Mouse (Mus musculus) limb, embryonic 14.5 days (tissue): ENCODE measurements around the gene Glra1. TPM values are rescaled to one million over a fixed set of nuclear protein-coding genes. Genes with fewer than 3 reads are reported as not detected.

Experiments used
- ATAC-seq: fragments of 200-750 bp; cut with Nextera tagmentation; 2 replicates; pipeline ENCODE4 v1.8.0; 2017; ENCODE audit warnings: low read depth, moderate number of reproducible peaks, moderate TSS enrichment; ENCODE audit not compliant: low FRiP score
- DNase-seq: peaks from one replicate; pipeline ENCODE4 v3.0.0-alpha.2; 2015; ENCODE audit warnings: low spot score
- H3K27ac ChIP-seq: fragments of 300-500 bp; sonication (generic); replicated peaks from 2 replicates; pipeline ENCODE4 v1.5.1; 2014; ENCODE audit warnings: low read depth, mild to moderate bottlenecking, low read length, moderate library complexity, mixed read lengths
- H3K27me3 ChIP-seq: fragments of 300-500 bp; sonication (generic); 2 replicates; pipeline ENCODE4 v1.6.1; 2014; ENCODE audit warnings: low read length, mixed read lengths; ENCODE audit not compliant: control insufficient read depth, insufficient read depth
- H3K36me3 ChIP-seq: fragments of 300-500 bp; sonication (generic); 2 replicates; pipeline ENCODE4 v1.6.1; 2014; ENCODE audit warnings: mild to moderate bottlenecking, low read length, moderate library complexity, mixed read lengths; ENCODE audit not compliant: control insufficient read depth, insufficient read depth
- H3K4me1 ChIP-seq: fragments of 300-500 bp; sonication (generic); 2 replicates; pipeline ENCODE4 v1.6.1; 2014; ENCODE audit warnings: antibody characterized with exemption, low read length, mixed read lengths; ENCODE audit not compliant: control insufficient read depth, insufficient read depth
- H3K4me2 ChIP-seq: fragments of 300-500 bp; sonication (generic); replicated peaks from 2 replicates; pipeline ENCODE4 v1.6.1; 2014; ENCODE audit warnings: low read depth, mild to moderate bottlenecking, low read length, moderate library complexity; ENCODE audit not compliant: severe bottlenecking
- H3K4me3 ChIP-seq: fragments of 300-500 bp; sonication (generic); replicated peaks from 2 replicates; pipeline ENCODE4 v1.5.1; 2014; ENCODE audit warnings: low read length
- H3K9ac ChIP-seq: fragments of 300-500 bp; sonication (generic); 2 replicates; pipeline ENCODE4 v1.6.1; 2014; ENCODE audit warnings: mild to moderate bottlenecking, low read depth, low read length, moderate library complexity; ENCODE audit not compliant: severe bottlenecking
- H3K9me3 ChIP-seq: fragments of 300-500 bp; sonication (generic); 2 replicates; pipeline ENCODE4 v1.6.1; 2016; ENCODE audit warnings: low read length; ENCODE audit not compliant: control insufficient read depth
- POLR2A ChIP-seq: fragments of 200-500 bp; IDR thresholded peaks from 2 replicates; pipeline ENCODE4 v1.8.0; 2012; ENCODE audit warnings: inconsistent platforms, mild to moderate bottlenecking, moderate library complexity, borderline replicate concordance; ENCODE audit not compliant: insufficient read depth, insufficient read length; ENCODE audit errors: extremely low read depth
- WGBS: fragments of 180-500 bp; shearing (Covaris S2); extraction: QIAGEN DNeasy Blood & Tissue Kit; methylation state at CpG from one replicate; pipeline ENCODE4 v1.1.7; 2014; 5-methylcytosine and 5-hydroxymethylcytosine counted together
- microRNA-seq: library from miRNA; unstranded; fragments of <30 nt; microRNA quantifications from one replicate; pipeline ENCODE4, GENCODE M21; 2016
- polyA plus RNA-seq, 2 experiments: library from polyadenylated mRNA; depleted of rRNA in 1 of 2; stranded (reverse) in 1 of 2; unstranded in 1 of 2; fragments of >200 nt; fragmentation: Nextera tagmentation in 1 of 2; extraction: Ambion mirVana in 1 of 2; gene quantifications; 2 replicates each; pipeline versions ENCODE4 v1.2.1 to v1.2.3; 2012 to 2014

Gene Glra1
- polyA plus RNA-seq, 2 experiments = 0.03 TPM; not detected in 1

DNA sequence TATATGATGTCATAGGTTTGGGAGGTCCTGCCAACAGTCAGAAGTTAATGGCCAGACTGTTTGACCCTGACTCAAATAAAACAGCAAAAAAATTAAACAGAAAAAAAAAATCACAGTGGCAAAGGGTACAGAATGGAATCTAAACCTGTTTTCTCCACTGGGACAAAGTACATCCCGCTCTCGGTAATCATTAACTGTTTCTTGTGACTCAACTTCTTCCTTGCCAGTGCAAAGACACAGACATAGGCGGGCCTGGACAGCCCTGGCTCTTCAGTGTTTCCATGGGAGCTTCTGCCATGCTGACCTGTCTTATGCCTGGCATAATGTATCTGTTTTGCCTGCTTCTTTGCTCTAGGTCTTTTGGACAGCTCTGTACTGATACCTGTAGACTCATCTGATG lies 142.8 kb downstream of the Glra1 start:
- Histone ChIP-seq H3K9me3 (no peaks in the 10 kb centered on the region), H3K9ac (no peak overlapping the region), H3K27me3 (no peaks in the 10 kb centered on the region), H3K4me1 (peaks cover 14% of the 10 kb centered on the region), H3K4me2 (no peak overlapping the region), H3K27ac (no peak overlapping the region), H3K36me3 (no peaks in the 10 kb centered on the region), H3K4me3 (no peak overlapping the region)
- WGBS = 78% methylated on average over 3 of the region's 3 CpGs
- TF ChIP-seq POLR2A = no peak
- DNase-seq (no peak), ATAC-seq (no peak)

DNA sequence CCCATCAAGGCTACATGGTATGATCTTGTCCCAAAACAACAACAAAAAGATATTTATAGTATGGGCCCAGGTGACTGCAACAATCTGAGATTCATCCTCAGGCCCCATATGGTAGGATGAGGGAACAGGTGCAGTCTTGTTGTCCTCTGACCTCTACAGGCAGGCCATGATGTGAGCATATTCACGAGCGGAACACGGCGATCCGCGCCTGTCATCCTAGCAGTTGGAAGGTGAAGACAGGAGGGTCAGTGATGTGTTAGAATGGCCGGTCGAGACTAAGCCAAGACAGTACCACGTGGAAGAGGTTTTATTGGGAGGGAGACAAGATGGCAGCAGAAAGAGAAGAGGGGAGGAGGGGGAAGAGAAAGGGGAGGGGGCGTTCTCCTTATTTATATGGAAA lies 143.3 kb downstream of the Glra1 start:
- no peak for TF ChIP-seq POLR2A
- DNase-seq (no peak), ATAC-seq (no peak)
- Histone ChIP-seq H3K4me2 (no peak overlapping the region), H3K27me3 (no peaks in the 10 kb centered on the region), H3K9ac (no peak overlapping the region), H3K36me3 (no peaks in the 10 kb centered on the region), H3K9me3 (no peaks in the 10 kb centered on the region), H3K4me1 (peaks cover 19% of the 10 kb centered on the region), H3K4me3 (no peak overlapping the region), H3K27ac (no peak overlapping the region)
- WGBS = 86% methylated on average over 10 of the region's 10 CpGs

Small RNA genes within 50 kb of the gene (microRNA-seq; reads per million reads assigned to microRNA genes)
- gene Mir7652 = not detected

Other genes with a start within 250 kb of the Glra1 start
- 1,741 and 2,064 TPM in 2 replicates for gene Sparc, start 185.0 kb downstream of the Glra1 start, polyA plus RNA-seq (2012; rRNA removed)
- gene Sparc, start 185.0 kb downstream of the Glra1 start, polyA plus RNA-seq (2014; fragmentation: Nextera tagmentation; extraction: Ambion mirVana) = 2,065 and 2,257 TPM in 2 replicates
- 236 and 256 TPM in 2 replicates for gene Atox1, start 147.0 kb downstream of the Glra1 start, polyA plus RNA-seq (2012; rRNA removed)
- 428 and 474 TPM in 2 replicates for gene Atox1, start 147.0 kb downstream of the Glra1 start, polyA plus RNA-seq (2014; fragmentation: Nextera tagmentation; extraction: Ambion mirVana)
- 77.7 and 79.0 TPM in 2 replicates for gene G3bp1, start 138.5 kb downstream of the Glra1 start, polyA plus RNA-seq (2012; rRNA removed)
- 170 and 171 TPM in 2 replicates for gene G3bp1, start 138.5 kb downstream of the Glra1 start, polyA plus RNA-seq (2014; fragmentation: Nextera tagmentation; extraction: Ambion mirVana)